Mouse (Mus musculus) megakaryocyte, embryonic 14.5 days (primary cell): ENCODE measurements around the gene Tmed2.

Source experiments
- FLI1 ChIP-seq: IDR thresholded peaks from 2 replicates; pipeline ENCODE4 v1.6.1; 2012; ENCODE audit warnings: low read length, inconsistent platforms, mixed read lengths
- GATA1 ChIP-seq: IDR thresholded peaks from 3 replicates; pipeline ENCODE4 v1.6.1; 2012; ENCODE audit warnings: mixed read lengths, low read length, inconsistent platforms, borderline replicate concordance

DNA sequence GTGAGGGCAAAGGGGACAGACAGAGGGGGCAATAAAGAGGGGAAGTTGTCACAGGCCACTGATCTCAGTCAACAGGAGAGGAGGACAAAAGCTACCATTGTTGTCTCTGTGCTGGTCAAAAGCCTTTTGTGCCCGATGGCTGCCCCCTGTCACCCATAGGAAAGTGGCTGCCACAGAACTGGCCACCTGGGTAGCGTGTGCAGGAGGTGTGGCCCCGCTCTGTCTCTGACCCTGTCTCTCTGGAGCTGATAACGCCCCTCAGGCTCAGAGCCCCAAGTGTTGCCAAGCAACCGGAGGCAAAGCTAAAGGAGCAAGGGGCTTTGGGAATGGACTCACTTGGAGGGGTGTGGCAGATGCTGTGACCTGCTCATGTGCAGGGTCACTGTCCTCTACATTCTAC is 41.5 kb upstream of the Tmed2 start:
- TF ChIP-seq GATA1 (no peak), FLI1 (no peak)
